Mouse (Mus musculus) right cerebral cortex, postnatal 4 days (tissue): ENCODE measurements around the gene Strip2.

ENCODE experiments used
- DNase-seq: peaks from one replicate; pipeline ENCODE4 v3.0.0-alpha.2; 2022

Strip2 gene

DNA sequence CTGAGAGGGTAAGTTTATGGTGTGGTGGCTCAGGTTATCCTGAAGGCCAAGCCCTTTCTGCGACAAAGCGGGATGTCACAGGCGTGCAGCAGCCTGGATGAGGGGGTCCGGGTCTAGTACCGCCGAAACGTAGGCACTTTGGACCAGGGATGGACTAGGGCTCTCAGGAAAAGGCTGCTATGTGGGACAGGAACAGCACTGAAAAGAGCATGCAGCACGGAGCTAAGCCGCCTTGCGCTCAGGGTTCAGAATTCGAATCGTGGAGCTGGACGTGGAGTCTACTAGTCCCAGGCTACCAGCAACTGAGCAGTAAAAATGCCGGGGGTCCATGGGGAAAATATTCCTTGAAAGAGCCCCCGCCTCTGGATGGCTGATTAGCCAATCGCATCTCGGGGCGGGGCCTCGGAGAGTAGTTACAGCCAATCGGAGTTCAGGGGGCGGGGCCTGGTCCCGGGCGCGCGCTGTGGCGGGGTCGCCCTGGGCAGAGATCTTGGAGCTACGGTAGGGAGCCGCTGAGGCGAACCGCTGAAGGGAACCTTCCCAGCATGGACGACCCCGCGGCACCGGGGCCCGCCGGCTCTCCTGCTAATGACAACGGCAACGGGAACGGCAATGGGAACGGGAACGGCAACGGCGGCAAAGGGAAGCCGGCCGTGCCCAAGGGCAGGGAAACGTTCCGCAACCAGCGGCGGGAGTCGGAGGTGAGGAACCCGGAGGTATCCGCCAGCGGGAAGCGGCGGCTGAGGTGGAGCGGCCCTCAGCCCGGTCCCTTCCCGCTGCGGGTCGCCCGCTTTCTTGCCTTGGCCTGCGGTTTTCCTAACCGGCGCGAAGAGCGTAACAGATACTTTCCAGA lies at the start of gene Strip2:
TSS of gene Strip2 (plus strand) at position 483 of the 853 bp plus-strand sequence.
- peak; percentile 95 for DNase-seq

DNA sequence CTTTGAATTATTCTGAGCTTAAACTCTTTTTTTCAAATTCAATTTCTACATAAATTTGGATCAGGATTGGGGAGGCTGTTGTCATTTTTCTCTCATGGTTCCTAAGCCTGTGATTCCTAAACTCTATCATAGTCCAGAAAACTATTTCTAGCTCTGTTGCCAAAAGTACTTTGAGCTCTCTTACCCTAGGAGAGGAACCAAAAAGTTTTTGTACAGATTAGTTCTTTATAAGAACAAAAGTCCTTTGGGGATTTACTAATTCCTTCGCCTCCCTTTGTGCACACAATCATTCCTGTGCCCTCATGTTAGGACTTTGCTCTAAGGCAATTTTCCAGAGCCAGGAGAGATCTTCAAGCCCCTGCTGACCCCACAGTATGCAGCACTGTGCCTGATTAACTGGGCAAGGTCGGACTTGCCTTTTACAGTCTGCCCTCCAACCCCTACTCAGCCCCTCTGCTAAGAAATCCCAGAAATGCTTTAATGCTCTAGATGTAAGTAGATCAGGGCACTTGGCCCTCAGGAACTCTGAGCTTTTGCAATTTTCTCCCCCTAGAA lies 48.4 kb upstream of the Strip2 start:
- no peak for DNase-seq

DNA sequence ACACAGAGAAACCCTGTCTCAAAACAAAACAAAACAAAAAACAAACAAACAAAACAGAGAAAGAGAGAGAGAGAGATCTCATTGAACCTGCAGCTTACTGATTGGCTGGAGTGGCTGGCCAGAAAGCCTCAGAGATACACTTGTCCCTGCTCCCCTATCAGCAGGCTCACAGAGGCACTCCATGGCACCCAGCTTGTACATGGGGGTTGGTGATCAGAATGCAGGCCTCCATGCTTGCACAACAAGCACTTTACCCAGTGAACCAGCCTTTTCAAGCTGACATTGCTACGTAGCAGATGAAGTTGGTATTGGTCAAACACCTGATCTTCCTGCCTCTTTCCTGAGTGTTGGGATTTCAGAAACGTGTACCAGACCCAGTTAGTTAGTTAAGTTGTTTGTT lies 43.2 kb upstream of the Strip2 start:
- no peak for DNase-seq

DNA sequence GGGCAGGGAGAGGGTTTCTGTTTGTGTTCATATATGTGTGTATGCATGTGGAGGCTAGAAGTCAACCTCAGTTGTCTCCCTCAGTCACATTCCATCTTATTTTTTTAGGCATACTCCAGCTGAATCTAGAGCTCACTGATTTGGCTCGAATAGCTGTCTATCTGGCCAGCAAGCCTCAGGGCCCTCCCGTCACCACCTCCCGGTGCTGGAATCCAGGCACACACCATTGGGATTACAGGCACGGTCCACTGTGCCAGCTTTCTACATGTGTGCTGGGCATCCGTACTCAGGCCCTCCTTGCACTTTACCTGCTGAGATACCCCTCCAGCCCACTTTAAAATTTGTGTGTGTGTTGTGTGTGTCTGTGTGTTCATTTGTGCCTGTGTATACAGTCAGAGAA lies 41.2 kb upstream of the Strip2 start:
- no peak for DNase-seq

- DNase-seq = no peak
Observed at GRCm38 (mm10) chr6:29876782-29877181, 40.0 kb upstream of the Strip2 start.

GRCm38 (mm10) chr6:29879579-29879978 lies 37.2 kb upstream of the Strip2 start:
- DNase-seq = no peak

DNA sequence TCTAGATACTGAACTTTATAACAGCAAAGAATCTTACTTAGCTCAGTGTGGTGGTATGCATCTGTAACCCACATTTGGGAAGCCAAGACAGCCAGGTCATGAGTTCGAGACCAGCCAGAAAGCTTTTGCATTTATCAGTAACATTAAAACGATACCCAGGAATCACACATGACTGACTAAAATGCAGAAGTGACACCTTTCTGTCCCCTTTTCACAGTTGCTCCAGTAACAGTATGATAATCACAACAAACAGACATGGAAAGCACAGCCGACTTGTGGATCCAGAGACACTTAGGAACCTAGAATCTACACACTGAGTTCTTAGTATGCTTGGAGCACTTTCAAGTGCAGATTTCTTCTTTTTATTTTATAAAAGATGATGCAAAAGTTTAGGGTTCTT lies 36.0 kb upstream of the Strip2 start:
- no peak for DNase-seq

GRCm38 (mm10) chr6:29881936-29882335 lies 34.9 kb upstream of the Strip2 start:
- DNase-seq = no peak

DNA sequence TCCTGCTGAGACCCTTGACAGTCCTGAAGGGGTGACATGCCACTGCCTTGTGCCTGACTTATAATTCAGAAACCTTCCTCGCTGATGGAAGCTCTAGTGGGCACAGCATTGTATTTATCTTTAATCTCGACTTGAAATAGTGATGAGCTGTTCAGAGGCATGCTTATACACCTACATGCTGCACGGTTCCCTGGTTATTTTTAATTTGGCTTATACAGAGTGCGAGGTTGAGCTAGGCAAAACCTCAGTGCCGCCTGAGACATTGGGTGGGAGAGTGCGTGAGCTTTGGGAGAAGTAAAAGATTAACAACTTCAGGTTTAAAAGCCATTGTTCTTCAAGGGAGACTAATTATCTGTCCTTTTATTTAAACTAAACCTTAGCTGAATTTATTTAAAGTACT lies 33.9 kb upstream of the Strip2 start:
- no peak for DNase-seq

DNA sequence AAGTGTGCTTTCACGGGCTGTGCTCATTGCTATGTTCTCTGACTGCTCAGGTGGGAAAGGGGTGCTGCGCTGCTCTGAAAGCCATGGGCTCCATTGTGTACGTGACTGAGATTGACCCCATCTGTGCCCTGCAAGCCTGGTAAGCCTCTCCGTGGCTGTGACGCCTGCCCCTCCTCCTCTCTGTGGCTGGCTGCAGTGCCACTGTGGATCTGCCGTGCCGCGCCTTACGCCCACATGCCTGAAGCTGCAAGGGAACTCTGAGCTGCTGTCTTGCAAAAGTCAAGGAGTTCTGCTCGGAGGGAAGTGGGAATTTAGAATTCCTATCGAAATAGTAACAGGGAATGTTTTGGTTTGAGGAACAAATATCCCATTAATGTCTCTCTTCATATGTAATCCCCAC lies 25.7 kb upstream of the Strip2 start:
- DNase-seq = no peak

GRCm38 (mm10) chr6:29896976-29897375 lies 19.8 kb upstream of the Strip2 start:
- no peak for DNase-seq

DNA sequence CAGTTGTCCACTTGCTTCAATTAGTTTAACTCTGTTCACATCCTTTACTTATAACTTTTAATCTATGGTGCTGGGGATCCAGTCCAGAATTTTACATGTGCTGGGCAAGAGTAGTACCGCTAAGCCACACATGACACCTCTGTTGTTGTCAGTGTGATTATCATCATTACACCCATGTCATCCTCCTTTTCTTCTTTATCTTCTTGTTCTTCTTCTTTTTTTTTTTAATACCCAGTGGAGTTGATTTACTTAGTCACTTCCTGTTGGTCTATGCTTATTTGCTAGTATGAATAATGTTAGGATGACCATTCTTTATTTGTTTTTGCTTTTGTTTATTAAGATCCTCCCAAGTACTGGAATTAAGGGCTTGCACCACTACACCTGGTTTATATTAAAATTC lies 15.4 kb upstream of the Strip2 start:
- DNase-seq = no peak

- DNase-seq = no peak
Observed at GRCm38 (mm10) chr6:29902256-29902655, 14.6 kb upstream of the Strip2 start.

DNA sequence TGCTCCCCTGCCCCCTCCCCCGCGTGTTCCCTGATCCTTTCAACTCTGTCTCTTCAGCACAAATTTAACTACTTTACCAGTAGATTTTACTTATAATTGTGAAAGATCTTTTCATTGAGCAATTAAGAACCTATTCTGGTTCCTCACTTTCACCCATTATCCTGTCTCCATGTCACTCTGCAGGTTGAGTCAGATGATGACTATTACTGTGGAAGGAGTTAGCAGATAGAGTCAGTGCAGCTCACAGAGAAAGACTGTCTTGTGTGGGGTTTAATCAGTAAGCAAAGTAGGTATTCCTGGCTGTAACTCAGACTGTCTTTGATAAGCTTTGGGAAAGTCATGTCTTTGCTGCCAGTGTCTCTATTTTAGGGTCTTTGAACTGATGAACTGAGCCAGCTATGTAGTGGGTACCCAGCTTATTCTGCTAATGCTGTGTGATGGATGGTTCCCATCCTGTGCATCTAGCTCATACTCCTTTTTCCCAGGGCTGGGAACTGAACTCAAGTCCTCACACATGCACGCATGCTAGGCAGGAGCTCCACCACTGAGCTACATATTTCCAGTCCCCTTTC lies 13.4 kb upstream of the Strip2 start:
- no peak for DNase-seq

DNA sequence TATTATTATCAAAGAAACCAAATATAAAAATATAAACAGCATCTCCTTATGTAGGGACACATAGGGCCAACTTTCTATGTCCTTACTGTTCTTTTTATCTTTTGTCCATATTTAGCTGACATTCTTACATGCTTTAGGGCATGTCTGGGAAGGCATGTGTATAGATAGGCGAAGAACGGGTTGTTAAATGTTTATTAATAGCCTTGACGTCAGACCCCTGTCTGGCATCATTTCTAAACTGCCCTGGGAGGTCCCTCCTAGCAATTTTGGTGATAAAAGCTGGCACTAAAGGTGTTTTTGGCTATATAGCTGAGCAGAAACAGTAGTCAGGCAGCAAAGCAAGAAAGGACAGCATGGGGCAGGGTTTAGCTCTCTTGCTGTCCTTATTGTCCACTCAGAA lies 12.5 kb upstream of the Strip2 start:
- no peak for DNase-seq

- DNase-seq = no peak
Observed at GRCm38 (mm10) chr6:29910631-29911030, 6.2 kb upstream of the Strip2 start.

- DNase-seq = no peak
Observed at GRCm38 (mm10) chr6:29913673-29914072, 3.1 kb upstream of the Strip2 start.

DNA sequence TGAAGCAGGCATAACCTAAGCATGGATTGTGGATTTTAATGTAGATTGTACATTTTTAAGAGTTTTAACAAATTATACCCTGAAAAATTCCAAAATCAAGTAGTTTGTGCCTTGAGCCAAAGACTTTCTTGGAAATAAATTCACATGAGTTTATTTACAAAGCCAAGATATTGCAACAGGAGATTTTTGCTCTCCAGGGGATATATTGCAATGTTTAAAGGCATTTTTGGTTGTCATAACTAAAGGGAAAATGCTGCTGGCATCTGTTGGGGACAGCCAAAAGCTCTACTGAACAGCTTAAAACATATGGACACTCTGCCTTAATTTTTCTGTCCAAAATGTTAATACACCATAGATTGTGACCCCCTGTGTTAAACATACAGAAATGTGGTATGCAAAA lies 2.7 kb upstream of the Strip2 start:
- DNase-seq = no peak

DNA sequence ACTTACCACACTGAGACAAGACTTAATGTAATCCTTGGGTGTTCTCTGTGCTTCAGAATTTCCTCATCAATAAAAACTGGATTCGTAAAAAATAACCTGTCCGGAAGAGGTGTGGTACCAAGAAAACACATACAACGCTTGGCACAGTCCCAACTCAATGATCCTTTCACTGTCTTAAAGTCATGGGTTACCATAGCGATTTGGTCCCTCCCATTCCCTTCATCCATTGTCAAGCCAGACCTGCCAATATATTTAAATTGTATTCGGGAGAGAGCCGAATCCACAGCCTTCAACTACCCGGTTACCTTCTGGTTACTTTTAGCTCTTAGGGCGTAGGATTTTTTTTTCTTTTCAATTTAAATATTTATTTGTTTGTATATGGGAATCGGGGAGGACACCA lies 976 bp upstream of the Strip2 start:
- no peak for DNase-seq

- DNase-seq = no peak
Observed at GRCm38 (mm10) chr6:29917383-29917720, 540 bp downstream of the Strip2 start.

- no peak for DNase-seq
Observed at GRCm38 (mm10) chr6:29917947-29918346, 1.1 kb downstream of the Strip2 start.

- no peak for DNase-seq
Observed at GRCm38 (mm10) chr6:29923501-29923900, 6.7 kb downstream of the Strip2 start.

DNA sequence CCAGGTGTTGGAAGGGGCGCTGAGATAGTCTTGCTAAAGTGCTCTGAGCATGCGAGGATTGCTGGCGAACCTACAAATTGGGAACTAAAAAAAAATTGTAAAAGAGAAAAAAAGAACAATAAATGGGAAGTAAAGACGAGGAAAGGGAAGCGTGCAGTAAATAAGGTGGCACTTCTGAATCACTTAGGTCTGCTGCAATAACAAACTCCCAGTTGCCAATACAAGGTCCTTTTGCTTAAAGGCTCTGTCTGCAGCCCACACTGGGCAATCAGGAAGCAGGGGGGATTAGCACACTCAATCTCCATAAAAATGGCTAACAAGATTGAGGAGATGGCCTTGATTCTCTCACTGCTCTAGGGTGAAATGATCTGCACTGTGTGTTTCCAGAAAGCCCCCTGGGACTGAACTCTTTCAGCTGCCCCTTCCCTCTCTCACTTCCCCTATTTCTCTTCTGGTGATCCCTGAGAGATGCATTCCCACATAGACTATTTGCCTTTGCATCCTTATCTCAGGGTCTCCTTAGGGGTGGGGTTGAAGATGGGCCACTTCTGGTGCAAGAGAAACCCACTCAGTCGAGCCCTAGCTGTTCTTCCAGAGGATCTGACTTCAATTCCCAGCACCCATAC lies 8.9 kb downstream of the Strip2 start:
- DNase-seq = no peak

- DNase-seq = no peak
Observed at GRCm38 (mm10) chr6:29930087-29930486, 13.3 kb downstream of the Strip2 start.
